Mouse (Mus musculus): Measurements from ENCODE around the gene Gdf7. TPM values are rescaled to one million over a fixed set of nuclear protein-coding genes. Genes with fewer than 3 reads are reported as not detected.
A peak's percentile ranks its signal among the peaks of the same experiment; 100 is the strongest.

Gdf7 gene
- not detected in 2 replicates for total RNA-seq (2015)
- total RNA-seq (2017), result not detected in 2 replicates

DNA sequence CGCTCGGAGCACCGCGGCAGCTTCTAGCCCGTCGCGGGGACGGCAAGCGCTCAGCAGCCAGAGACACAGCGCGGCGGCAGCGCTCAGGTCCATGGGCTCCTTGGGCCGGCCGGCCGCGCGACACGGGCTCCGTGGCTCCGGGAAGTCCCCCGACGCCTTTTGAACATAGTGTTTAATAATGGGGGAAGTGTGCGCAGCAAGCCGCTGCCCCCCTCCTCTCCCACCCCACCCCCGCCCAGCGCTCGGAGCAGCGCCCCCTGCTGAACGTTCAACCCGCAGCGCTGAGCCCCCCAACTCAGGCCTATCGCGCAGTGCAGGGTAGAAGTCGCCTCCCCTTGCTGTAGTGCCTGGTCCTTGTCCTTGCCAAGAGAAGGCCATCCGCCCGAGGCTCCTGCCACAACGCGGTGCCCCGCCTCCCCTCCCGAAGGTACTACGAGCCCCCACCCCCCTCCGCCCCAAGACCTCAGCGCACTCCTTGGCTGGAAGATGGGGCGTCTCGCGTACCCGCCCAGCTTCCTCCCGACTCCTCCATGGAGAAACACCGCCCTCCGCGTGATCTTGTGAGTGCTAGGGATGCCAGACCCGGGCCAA, at the start of gene Gdf7:
TSS of gene Gdf7 (minus strand) at position 114 of the 591 bp plus-strand sequence.
- ATAC-seq (ENCODE audit: poor library complexity, severe bottlenecking), result no peak

DNA sequence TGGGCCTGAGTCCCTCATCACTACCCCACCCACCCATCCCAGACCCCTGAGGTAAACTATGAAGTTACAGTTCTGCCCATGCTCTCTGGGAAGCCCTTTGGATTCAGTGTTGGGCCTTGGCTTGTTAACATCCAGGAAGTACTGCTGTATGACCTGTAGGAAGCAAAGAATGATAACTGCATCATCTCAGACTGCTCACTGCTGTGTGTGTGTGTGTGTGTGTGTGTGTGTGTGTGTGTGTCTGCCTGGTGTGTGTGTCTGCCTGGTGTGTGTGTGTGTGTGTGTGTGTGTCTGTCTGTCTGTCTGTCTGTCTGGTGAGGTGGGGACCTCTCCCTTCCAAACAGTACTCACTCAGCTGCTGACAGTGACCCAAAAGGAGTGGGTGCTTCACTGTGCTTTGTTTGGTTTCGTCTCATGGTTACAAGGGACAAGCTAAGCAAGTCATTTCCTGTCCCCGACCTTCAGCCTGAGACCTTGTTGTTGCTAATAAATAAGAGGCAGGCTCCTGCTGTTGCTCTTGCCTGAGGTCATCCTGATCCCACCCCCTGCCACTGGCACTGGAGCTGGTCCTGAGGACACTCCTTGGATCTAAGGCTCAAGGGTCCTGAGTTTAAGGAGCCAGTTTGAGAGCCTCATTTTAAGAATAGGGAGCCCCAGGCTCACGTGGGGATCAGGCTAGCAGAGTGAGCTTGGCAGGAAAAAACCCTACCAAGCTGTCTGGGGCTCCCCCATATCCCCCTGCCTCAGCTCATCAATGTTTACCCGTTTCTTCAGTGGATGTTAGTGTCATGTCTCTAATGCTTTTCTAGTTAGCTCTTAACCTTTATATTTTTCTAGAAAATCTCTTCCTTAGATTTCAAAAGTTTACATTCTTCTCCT, 49.5 kb upstream of the Gdf7 start:
- peak; percentile 62 for ATAC-seq (ENCODE audit: poor library complexity, severe bottlenecking)

DNA sequence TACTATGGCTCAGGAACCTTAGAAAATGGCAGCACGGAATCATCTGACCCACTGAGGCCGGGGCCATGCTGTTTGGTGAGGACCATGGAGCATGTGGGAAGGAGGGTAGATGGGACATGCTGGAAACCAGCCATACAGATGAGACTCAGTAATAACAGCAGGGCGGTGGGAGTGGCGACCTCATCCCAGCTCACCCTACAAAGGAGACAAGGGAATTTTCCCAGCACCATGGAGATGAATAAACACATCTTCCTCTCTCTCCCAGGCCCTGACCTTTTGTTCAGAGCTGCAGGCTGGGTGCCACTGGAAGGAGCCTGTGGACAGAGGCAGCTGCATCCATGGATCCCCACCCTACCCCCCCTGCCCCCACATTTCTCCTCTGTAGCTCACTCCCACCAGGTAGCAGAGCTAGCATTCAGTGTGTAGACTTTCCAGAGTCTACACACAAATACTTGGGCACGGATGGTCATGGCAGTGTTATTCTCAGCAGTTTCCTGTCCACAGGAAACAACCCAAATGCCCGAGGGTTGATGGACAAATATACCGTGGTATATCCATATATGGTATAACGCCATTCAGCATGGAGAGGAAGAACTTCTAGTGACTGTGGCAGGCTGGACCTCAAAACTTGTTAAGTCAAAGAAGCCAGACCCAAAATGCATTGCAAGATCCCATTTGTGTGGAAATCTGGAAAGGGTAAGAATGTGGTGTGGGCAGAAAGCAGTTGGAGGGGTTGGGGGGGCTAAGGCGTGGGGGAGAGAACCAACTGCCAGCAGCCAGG, 47.2 kb upstream of the Gdf7 start:
- no peak for ATAC-seq (ENCODE audit: poor library complexity, severe bottlenecking)

DNA sequence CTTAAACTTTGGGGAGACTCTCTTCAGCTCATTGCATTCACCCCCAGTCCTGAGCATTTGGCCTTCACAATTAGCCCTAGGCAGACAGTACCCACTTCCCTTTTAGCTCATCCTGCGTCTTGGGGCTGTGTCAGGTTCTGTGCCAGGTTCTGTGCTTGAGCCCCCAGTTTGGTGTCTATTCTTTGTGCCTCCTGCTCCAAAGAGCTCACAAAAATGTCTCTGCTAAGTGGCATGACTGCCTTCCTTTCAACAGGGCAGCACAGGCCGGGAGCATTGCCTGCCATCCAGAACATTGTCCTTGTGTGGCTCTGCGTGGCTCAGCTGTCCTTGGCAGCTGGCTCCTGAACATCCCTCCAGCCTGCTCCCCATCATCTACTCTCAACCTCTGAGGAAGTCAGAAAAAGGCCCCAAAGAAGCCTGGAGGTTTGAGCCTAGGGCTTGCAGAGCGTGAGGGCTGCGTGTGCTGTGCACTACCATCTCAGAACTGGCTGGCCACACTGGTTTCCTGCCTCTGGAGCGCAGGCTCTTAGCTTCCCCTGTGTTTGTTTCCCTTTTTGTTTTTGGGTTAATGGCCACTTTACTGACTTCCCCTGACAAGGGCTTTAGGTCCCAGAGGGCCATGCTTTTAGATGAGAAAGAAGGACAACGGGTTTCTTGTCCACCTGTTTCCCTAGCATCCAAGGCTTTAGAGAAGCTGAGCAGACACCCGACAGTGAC, 46.1 kb upstream of the Gdf7 start:
- ATAC-seq (ENCODE audit: poor library complexity, severe bottlenecking), result peak; percentile 57

- ATAC-seq (ENCODE audit: poor library complexity, severe bottlenecking), result no peak
These were observed 43.8 kb upstream of the Gdf7 start for GRCm38 (mm10) chr12:8345539-8345938.

DNA sequence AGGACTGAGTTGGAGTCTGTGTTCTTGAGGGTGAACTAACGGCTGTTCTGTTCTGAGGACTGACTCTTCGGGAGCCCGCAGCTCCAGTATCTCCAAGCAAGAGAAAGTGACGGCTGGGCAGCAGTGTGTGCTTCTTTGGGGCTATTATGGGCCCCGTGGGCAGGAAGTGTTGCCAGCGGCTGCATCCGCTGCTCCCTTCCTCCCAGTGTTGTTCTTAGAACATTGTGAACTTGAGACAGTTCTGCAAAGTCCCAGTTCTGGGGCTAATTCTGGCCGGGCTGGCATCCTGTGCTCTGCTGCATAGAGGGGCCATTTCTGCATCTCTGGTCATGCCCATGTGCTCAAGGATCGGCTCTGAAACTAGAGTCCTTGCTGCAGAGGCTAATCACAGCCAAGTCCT, 43.1 kb upstream of the Gdf7 start:
- ATAC-seq (ENCODE audit: poor library complexity, severe bottlenecking), result peak; percentile 44

- no peak for ATAC-seq (ENCODE audit: poor library complexity, severe bottlenecking)
These were observed 41.6 kb upstream of the Gdf7 start for GRCm38 (mm10) chr12:8343381-8343780.

GRCm38 (mm10) chr12:8341008-8341407, 39.3 kb upstream of the Gdf7 start:
- ATAC-seq (ENCODE audit: poor library complexity, severe bottlenecking), result no peak

- no peak for ATAC-seq (ENCODE audit: poor library complexity, severe bottlenecking)
These were observed 38.0 kb upstream of the Gdf7 start for GRCm38 (mm10) chr12:8339591-8340319.

- ATAC-seq (ENCODE audit: poor library complexity, severe bottlenecking), result no peak
These were observed 37.2 kb upstream of the Gdf7 start for GRCm38 (mm10) chr12:8338918-8339317.

DNA sequence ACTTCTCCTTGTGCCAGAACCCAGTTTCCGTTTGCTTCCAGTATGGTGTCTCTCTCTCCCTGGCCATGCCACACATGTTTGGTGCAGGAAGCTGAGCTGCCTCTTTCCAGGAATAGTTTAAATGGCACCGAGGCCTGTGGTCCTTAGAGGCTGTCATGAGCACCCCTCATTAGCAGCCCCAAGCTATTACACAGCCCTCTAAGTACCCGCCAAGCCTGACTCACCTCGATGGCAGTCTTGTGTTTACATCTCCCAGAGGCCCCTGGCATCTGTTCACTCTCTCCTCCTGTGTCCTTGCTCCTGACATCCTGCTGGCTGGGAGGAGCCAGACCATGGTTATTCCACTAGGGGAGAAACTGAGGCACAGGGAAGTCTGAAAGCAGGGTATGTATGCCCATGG, 36.7 kb upstream of the Gdf7 start:
- ATAC-seq (ENCODE audit: poor library complexity, severe bottlenecking), result no peak

DNA sequence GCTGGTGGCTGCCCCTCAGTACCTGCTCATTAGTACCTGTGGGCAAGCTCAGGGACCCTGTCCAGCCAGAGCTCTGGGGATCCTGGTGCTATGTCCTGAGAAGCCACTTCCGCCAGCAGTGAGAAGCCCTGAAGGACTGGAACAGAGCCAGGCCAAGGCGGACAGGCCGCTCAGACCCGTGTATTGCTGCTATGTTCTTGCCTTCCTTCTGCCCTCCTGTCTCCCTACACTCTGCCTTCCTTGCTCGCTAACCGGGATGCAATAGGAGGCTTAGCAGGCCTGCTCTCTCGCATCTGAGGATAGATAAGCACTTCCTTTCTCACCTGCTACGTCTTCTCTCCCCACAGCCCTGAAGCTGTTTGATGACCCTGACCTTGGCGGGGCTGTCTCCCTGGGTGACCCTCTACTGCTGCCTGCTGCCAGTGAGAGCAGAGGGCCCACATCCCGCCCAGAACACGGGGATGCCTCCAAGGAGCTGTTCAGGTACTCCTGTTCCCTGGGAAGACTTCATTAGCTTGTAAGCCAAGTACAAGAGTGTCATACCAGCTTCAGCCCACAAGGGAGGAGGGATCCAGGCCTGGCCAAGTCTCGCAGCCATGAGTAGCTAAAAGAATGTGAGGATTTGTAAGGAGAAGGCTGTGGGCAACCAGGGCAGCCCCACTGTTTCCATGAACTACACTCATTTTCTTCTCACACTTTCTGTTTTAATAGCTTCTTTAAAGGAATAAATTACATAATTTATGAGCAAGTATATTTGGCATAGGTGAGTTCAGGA, 35.7 kb upstream of the Gdf7 start:
- no peak for ATAC-seq (ENCODE audit: poor library complexity, severe bottlenecking)

DNA sequence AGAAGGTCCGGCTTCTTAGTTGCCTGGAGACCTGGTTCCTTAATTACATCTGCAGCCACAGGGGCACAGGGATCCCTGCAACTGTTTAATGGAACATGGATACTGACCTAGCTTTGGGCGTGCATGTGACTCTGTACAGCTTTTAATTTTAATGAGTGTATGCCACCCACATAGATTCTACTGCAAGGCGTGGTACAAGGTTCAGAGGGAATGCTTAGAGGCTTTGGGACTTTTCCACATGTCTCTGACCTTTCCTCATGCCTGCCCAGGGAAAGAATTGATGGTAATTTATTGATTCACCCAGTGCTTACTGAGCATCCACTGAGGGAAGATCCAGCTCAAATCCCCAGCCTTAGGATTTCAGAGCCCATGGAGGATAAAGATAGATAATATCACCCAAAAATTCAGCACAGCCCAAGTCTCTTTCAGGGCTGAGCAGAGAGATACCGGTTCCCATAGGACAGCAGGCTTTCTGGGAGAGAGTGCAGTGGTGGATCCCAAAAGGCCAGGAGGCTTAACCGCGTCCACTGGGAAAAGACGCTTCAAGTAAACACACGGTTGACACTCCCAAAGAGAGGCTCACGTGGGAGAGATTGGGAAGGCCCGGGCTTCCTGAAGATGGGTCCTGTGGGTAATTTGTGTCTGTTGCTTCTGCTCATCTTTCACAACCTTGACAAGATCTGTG, 35.0 kb upstream of the Gdf7 start:
- ATAC-seq (ENCODE audit: poor library complexity, severe bottlenecking), result no peak

DNA sequence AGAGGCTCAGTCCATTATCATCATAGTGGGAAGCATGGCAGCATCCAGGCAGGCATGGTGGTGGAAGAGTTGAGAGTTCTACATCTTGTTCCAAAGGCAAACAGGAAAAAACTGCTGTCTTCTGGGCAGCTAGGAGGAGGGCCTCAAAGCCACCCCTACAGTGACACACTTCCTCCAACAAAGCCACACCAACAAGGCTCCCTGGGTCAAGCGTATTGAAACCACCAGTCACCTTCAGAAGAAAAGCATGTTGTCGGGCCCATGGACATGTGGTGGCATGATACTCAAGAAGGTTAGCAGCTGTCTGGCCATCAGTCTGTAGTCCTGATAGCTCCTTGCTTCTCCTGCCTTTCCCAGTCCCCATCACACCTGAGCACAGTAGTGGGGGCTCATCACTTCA, 33.7 kb upstream of the Gdf7 start:
- peak; percentile 54; the same call in 1 of the 2 replicates for ATAC-seq (ENCODE audit: poor library complexity, severe bottlenecking)

DNA sequence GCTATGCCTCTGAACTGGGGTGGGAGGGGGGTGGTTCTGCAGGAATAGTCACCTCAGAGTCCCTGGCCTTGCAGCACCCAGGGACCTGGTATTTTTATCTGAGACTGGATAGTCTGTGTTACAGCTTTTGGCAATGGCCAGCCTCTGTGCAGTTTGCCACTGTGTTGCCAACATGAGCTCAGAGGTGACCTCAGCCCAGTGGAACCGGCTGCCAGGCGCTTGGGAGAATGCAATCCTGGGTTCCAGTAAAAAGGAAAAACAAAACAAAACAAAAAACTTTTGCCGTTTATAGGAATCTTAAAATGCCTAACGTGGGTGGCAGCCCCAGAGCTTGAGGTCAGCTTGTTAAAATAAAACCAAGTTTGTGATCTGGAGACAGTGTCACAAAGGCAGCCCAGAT, 32.5 kb upstream of the Gdf7 start:
- no peak for ATAC-seq (ENCODE audit: poor library complexity, severe bottlenecking)

GRCm38 (mm10) chr12:8333617-8334016, 31.9 kb upstream of the Gdf7 start:
- ATAC-seq (ENCODE audit: poor library complexity, severe bottlenecking), result no peak

DNA sequence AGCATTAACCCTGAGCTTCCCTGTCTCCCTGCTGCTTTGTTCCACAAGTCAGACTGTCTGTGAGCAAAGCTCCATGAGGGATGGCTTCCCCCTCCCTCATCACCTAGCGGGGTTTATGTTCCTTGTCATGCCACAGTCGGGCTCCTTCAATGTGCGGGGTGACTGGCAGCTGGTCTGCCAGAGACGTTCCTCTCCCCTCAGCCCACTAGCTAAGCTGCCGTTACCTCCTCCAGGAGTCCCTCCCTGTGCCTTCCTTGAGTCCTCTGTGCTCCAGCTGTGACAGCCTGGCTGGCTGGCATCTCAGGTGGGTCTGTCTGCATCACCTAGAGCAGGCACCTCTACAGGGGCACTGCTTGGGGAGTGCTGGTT, 30.4 kb upstream of the Gdf7 start:
- no peak for ATAC-seq (ENCODE audit: poor library complexity, severe bottlenecking)

- ATAC-seq (ENCODE audit: poor library complexity, severe bottlenecking), result no peak
These were observed 29.9 kb upstream of the Gdf7 start for GRCm38 (mm10) chr12:8331489-8332173.

Measured in megakaryocyte, adult 5-6 weeks (primary cell).